Mouse (Mus musculus) cerebellum, adult 2 months (tissue): ENCODE measurements at regions not wholly inside any gene's neighbourhood (a gene's known extent, or its start where the extent isn't known, plus 50 kb on each side); places are given as distances from the start of the nearest gene placed in this dataset.

Experiments
- DNase-seq, 2 experiments: peaks; one replicate each; pipeline ENCODE4 v3.0.0; 2021
- H3K27ac ChIP-seq: fragments of 200-500 bp; 2 replicates; pipeline ENCODE4 v1.5.1; 2012; ENCODE audit warnings: low read length, control low read depth, inconsistent platforms; ENCODE audit not compliant: insufficient read depth
- H3K27me3 ChIP-seq: fragments of 200-500 bp; 2 replicates; pipeline ENCODE4 v1.6.1; 2012; ENCODE audit warnings: inconsistent platforms, mild to moderate bottlenecking, low read length, moderate library complexity; ENCODE audit not compliant: control insufficient read depth, insufficient read depth
- H3K4me1 ChIP-seq: fragments of 200-500 bp; 2 replicates; pipeline ENCODE4 v1.6.1; 2011; ENCODE audit warnings: low read length; ENCODE audit not compliant: control insufficient read depth, insufficient read depth
- H3K4me3 ChIP-seq: fragments of 200-500 bp; replicated peaks from 2 replicates; pipeline ENCODE3; 2011; ENCODE audit warnings: mild to moderate bottlenecking, low read depth, low read length, control low read depth; ENCODE audit not compliant: insufficient read depth
- CTCF ChIP-seq: fragments of 200-500 bp; IDR thresholded peaks from 2 replicates; pipeline ENCODE4 v1.5.1; 2011; ENCODE audit warnings: low read depth, mild to moderate bottlenecking, control low read depth, low read length, moderate library complexity, borderline replicate concordance; ENCODE audit not compliant: insufficient read depth
- POLR2A ChIP-seq: fragments of 200-500 bp; IDR thresholded peaks from 2 replicates; pipeline ENCODE4 v1.6.1; 2011; ENCODE audit warnings: low read length, control low read depth, borderline replicate concordance; ENCODE audit not compliant: insufficient read depth
- WGBS: fragments of 180-500 bp; shearing (Covaris S2); methylation state at CpG from one replicate; pipeline ENCODE4 v1.1.7; 2018; 5-methylcytosine and 5-hydroxymethylcytosine counted together

DNA sequence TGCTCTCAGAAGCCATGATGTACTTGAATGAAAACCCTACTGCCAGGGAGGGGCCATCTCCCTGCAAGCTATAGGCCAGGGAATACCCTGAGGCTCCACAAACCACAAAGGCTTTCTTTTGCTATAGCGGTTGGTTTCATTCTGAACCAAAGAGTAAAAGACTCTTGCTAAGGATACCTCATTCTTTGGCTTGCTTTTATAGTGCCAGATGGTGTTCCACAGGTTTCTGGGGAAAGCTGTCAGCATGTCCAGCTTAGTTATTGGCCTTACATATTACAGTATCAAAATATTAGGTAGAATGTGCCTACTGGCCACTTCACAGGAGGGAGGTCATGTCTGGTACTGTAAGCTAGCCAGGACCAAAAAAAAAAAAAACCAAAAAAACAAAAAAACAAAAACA, 246.9 kb upstream of the Cdr1 start:
- Histone ChIP-seq H3K27ac (no peak overlapping the region; the same call in 1 of the 2 replicates), H3K4me1 (no peaks in the 10 kb centered on the region), H3K4me3 (no peak overlapping the region), H3K27me3 (no peaks in the 10 kb centered on the region)
- 7% methylated on average over 1 of the region's 1 CpGs for WGBS
- DNase-seq: peak; percentile 55 to 89
- TF ChIP-seq CTCF: no peak
- no peak for TF ChIP-seq POLR2A

DNA sequence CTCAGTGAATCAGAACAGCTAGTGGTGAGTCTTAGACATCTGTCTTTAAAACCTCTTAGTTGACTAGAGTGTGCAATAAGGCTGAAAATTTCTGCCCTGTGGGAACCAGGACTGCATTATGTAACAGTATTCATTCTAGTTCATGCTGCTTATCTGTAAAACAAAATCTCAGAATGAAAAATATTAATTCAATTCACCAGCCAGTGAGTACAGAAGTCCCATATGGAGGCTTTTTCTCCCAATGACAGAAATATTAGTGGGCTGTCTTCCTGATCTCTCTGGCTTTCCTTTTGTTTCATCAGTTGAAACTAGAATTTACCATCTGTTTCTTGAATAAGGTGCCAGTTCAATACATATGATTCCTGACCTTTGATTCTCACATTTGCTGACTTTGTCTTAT, 240.0 kb upstream of the Cdr1 start:
- peak in 1 of 2 experiments; percentile 63 for DNase-seq
- H3K4me1 ChIP-seq: peaks cover 2% of the 10 kb centered on the region; the same call in 1 of the 2 replicates
- no peak overlapping the region for H3K27ac ChIP-seq

DNA sequence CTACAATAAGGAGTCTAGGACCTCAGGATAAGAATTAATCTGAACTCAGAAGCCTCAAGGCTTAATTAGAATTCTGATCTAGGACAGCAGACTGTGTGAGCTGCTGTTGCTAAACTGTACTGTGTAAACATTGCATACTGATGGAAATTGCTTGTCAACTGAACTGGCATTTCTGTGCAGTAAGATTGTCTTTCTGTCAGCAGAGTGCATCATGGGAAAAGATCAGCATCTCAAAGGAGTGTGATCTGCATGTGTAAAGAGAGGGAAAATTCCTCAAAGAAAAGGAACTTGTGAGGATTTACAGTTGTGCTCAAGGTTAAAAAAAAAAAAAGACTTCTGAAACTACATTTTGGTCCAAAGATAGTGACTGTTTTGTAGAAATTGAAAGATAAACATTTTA, 207.8 kb upstream of the Cdr1 start:
- H3K4me3 ChIP-seq: no peak overlapping the region
- TF ChIP-seq POLR2A (no peak), CTCF (no peak)
- no peak for DNase-seq
- no peak overlapping the region for H3K27ac ChIP-seq
- H3K4me1 ChIP-seq: peaks cover 3% of the 10 kb centered on the region; the same call in 1 of the 2 replicates
- no peaks in the 10 kb centered on the region for H3K27me3 ChIP-seq

More for the DNA sequence above, 240.0 kb upstream of the Cdr1 start:
- no peaks in the 10 kb centered on the region for H3K27me3 ChIP-seq
- H3K4me3 ChIP-seq: no peak overlapping the region
- TF ChIP-seq CTCF: no peak
- no peak for TF ChIP-seq POLR2A

GRCm38 (mm10) chrX:61391627-61392026, 206.3 kb upstream of the Cdr1 start:
- Histone ChIP-seq H3K27me3 (no peaks in the 10 kb centered on the region), H3K4me1 (peaks cover 3% of the 10 kb centered on the region; the same call in 1 of the 2 replicates), H3K27ac (no peak overlapping the region), H3K4me3 (no peak overlapping the region)
- 33% methylated on average over 3 of the region's 3 CpGs for WGBS
- DNase-seq: peak in 1 of 2 experiments; percentile 72
- TF ChIP-seq CTCF (no peak), POLR2A (no peak)
